ENCODE assay signal across 10 mouse cellular contexts in genomic region chr5:115312816-115313667, GRCm38 (mm10). TPM values are rescaled to one million over a fixed set of nuclear protein-coding genes. Genes with fewer than 3 reads are reported as not detected.
DNase-seq lines count a peak whose midpoint lies in the region; ATAC-seq lines count a peak whose summit lies in the region.
"Had no signal": no experiment of that assay in that cellular context is flagged by ENCODE, and none has a peak within 500 bp of the region (broad histone marks: within the 10 kb centered on the region; RNA-seq: fewer than 3 reads in every experiment).

No protein-coding gene starts in this region.

- H3K27me3 ChIP-seq in lung, embryonic 15.5 days, result no peaks in the 10 kb centered on the region
- no peaks in the 10 kb centered on the region for H3K27me3 ChIP-seq in embryonic facial prominence, embryonic 10.5 days (replicated peaks; ENCODE audit: low read depth, poor library complexity, severe bottlenecking)
- no peaks in the 10 kb centered on the region for H3K27me3 ChIP-seq in limb, embryonic 13.5 days
- H3K27me3 ChIP-seq in stomach, embryonic 15.5 days (replicated peaks), result no peaks in the 10 kb centered on the region
- H3K27me3 ChIP-seq: hindbrain, embryonic 15.5 days had no signal

- DNase-seq in lung, postnatal 4 days, result no peak
- no peak for DNase-seq in embryonic facial prominence, embryonic 10.5 days (ENCODE audit: low spot score)
- DNase-seq in right cerebral cortex, postnatal 14 days, result no peak
- DNase-seq in gastrocnemius, postnatal 14 days, result no peak
- DNase-seq: cerebellum, postnatal 36 days had no signal

- H3K9ac ChIP-seq in lung, embryonic 15.5 days, result no peak overlapping the region
- peak overlapping the region; percentile 10; the same call in 1 of the 2 replicates for H3K9ac ChIP-seq in limb, embryonic 13.5 days
- H3K9ac ChIP-seq in stomach, embryonic 15.5 days, result no peak overlapping the region
- H3K9ac ChIP-seq: hindbrain, embryonic 15.5 days had no signal

- peaks cover 33% of the 10 kb centered on the region for H3K4me1 ChIP-seq in lung, embryonic 15.5 days
- H3K4me1 ChIP-seq in embryonic facial prominence, embryonic 10.5 days, result peaks cover 28% of the 10 kb centered on the region
- H3K4me1 ChIP-seq in limb, embryonic 13.5 days, result peaks cover 31% of the 10 kb centered on the region
- peaks cover 16% of the 10 kb centered on the region for H3K4me1 ChIP-seq in stomach, embryonic 15.5 days

- intact Hi-C loops in gastrocnemius, postnatal 14 days (cut with DNase I; ENCODE audit: low total_unique reads), result no loop called here

- no peak overlapping the region for H3K4me2 ChIP-seq in lung, embryonic 15.5 days
- no peak overlapping the region for H3K4me2 ChIP-seq in limb, embryonic 13.5 days (replicated peaks)
- no peak overlapping the region for H3K4me2 ChIP-seq in stomach, embryonic 15.5 days
- H3K4me2 ChIP-seq: hindbrain, embryonic 15.5 days had no signal

- ATAC-seq in lung, embryonic 15.5 days (ENCODE audit: borderline replicate concordance, extremely low read depth, low FRiP score, low TSS enrichment), result peak; percentile 36; the same call in 1 of the 2 replicates
- no peak for ATAC-seq in limb, embryonic 13.5 days (ENCODE audit: low FRiP score, low read depth)
- ATAC-seq in stomach, embryonic 15.5 days (ENCODE audit: insufficient read depth, low FRiP score, low read depth), result 0 out of 2 replicates have a peak, but pooled peaks have one; percentile 45

- no peak overlapping the region for H3K27ac ChIP-seq in lung, embryonic 15.5 days
- H3K27ac ChIP-seq in embryonic facial prominence, embryonic 10.5 days (replicated peaks), result peak overlapping the region; percentile 66
- no peak overlapping the region for H3K27ac ChIP-seq in limb, embryonic 13.5 days
- H3K27ac ChIP-seq in stomach, embryonic 15.5 days, result peak overlapping the region; percentile 33; the same call in 1 of the 2 replicates
- H3K27ac ChIP-seq: hindbrain, embryonic 15.5 days; macrophage had no signal

- 48% methylated on average over 10 of the region's 10 CpGs for WGBS in lung, embryonic 15.5 days
- WGBS in embryonic facial prominence, embryonic 10.5 days, result 79% methylated on average over 10 of the region's 10 CpGs
- WGBS in limb, embryonic 13.5 days, result 70% methylated on average over 10 of the region's 10 CpGs
- WGBS in stomach, embryonic 15.5 days, result 58% methylated on average over 10 of the region's 10 CpGs

- H3K4me3 ChIP-seq in lung, embryonic 15.5 days, result no peak overlapping the region
- no peak overlapping the region for H3K4me3 ChIP-seq in embryonic facial prominence, embryonic 10.5 days
- no peak overlapping the region for H3K4me3 ChIP-seq in limb, embryonic 13.5 days
- H3K4me3 ChIP-seq in stomach, embryonic 15.5 days (replicated peaks), result no peak overlapping the region
- H3K4me3 ChIP-seq: hindbrain, embryonic 15.5 days had no signal

- no peaks in the 10 kb centered on the region for H3K36me3 ChIP-seq in lung, embryonic 15.5 days
- no peaks in the 10 kb centered on the region for H3K36me3 ChIP-seq in embryonic facial prominence, embryonic 10.5 days (replicated peaks)
- H3K36me3 ChIP-seq in limb, embryonic 13.5 days, result no peaks in the 10 kb centered on the region
- H3K36me3 ChIP-seq in stomach, embryonic 15.5 days, result no peaks in the 10 kb centered on the region
- H3K36me3 ChIP-seq: hindbrain, embryonic 15.5 days had no signal

- H3K9me3 ChIP-seq in lung, embryonic 15.5 days, result no peaks in the 10 kb centered on the region
- H3K9me3 ChIP-seq in embryonic facial prominence, embryonic 10.5 days, result no peaks in the 10 kb centered on the region
- no peaks in the 10 kb centered on the region for H3K9me3 ChIP-seq in limb, embryonic 13.5 days
- no peaks in the 10 kb centered on the region for H3K9me3 ChIP-seq in stomach, embryonic 15.5 days
- H3K9me3 ChIP-seq: hindbrain, embryonic 15.5 days had no signal

RNA-seq across cellular contexts. Expression of gene Dynll1, which starts 12.2 kb away (rescaled TPM):
- 1,439 and 1,513 TPM in 2 replicates for polyA plus RNA-seq in lung, embryonic 15.5 days (2015; fragmentation: Nextera tagmentation; extraction: Ambion mirVana)
- polyA plus RNA-seq in embryonic facial prominence, embryonic 10.5 days (2016; fragmentation: Nextera tagmentation; extraction: Ambion mirVana), result 1,787 and 1,839 TPM in 2 replicates
- 1,815 and 1,838 TPM in 2 replicates for polyA plus RNA-seq in limb, embryonic 13.5 days (2015; fragmentation: Nextera tagmentation; extraction: Ambion mirVana)
- 1,324 and 1,567 TPM in 2 replicates for polyA plus RNA-seq in stomach, embryonic 15.5 days (2015; fragmentation: Nextera tagmentation; extraction: Ambion mirVana)
- 100 to 1,000 TPM in 1 of 2 experiments, 10 to 100 TPM in 1; 84.8 to 138 TPM for total RNA-seq in gastrocnemius, postnatal 14 days (2021)

RNA-seq across cellular contexts. Expression of gene Srsf9, which starts 13.9 kb away (rescaled TPM):
- polyA plus RNA-seq in lung, embryonic 15.5 days (2015; fragmentation: Nextera tagmentation; extraction: Ambion mirVana), result 262 and 286 TPM in 2 replicates
- polyA plus RNA-seq in embryonic facial prominence, embryonic 10.5 days (2016; fragmentation: Nextera tagmentation; extraction: Ambion mirVana), result 391 and 411 TPM in 2 replicates
- 314 and 331 TPM in 2 replicates for polyA plus RNA-seq in limb, embryonic 13.5 days (2015; fragmentation: Nextera tagmentation; extraction: Ambion mirVana)
- 233 and 262 TPM in 2 replicates for polyA plus RNA-seq in stomach, embryonic 15.5 days (2015; fragmentation: Nextera tagmentation; extraction: Ambion mirVana)
- total RNA-seq in gastrocnemius, postnatal 14 days (2021), result 10 to 100 TPM; 14.5 to 15.9 TPM

RNA-seq across cellular contexts. Expression of gene Gatc, which starts 27.9 kb away (rescaled TPM):
- polyA plus RNA-seq in lung, embryonic 15.5 days (2015; fragmentation: Nextera tagmentation; extraction: Ambion mirVana), result 20.7 and 24.2 TPM in 2 replicates
- 34.8 and 38.0 TPM in 2 replicates for polyA plus RNA-seq in embryonic facial prominence, embryonic 10.5 days (2016; fragmentation: Nextera tagmentation; extraction: Ambion mirVana)
- 25.7 and 28.3 TPM in 2 replicates for polyA plus RNA-seq in limb, embryonic 13.5 days (2015; fragmentation: Nextera tagmentation; extraction: Ambion mirVana)
- 23.0 and 26.6 TPM in 2 replicates for polyA plus RNA-seq in stomach, embryonic 15.5 days (2015; fragmentation: Nextera tagmentation; extraction: Ambion mirVana)
- total RNA-seq in gastrocnemius, postnatal 14 days (2021), result 10 to 100 TPM; 18.8 to 19.7 TPM

RNA-seq across cellular contexts. Expression of gene Triap1, which starts 28.0 kb away (rescaled TPM):
- polyA plus RNA-seq in lung, embryonic 15.5 days (2015; fragmentation: Nextera tagmentation; extraction: Ambion mirVana), result 65.4 and 66.0 TPM in 2 replicates
- polyA plus RNA-seq in embryonic facial prominence, embryonic 10.5 days (2016; fragmentation: Nextera tagmentation; extraction: Ambion mirVana), result 54.2 and 55.7 TPM in 2 replicates
- 58.8 and 62.1 TPM in 2 replicates for polyA plus RNA-seq in limb, embryonic 13.5 days (2015; fragmentation: Nextera tagmentation; extraction: Ambion mirVana)
- 52.0 and 58.1 TPM in 2 replicates for polyA plus RNA-seq in stomach, embryonic 15.5 days (2015; fragmentation: Nextera tagmentation; extraction: Ambion mirVana)
- 10 to 100 TPM; 12.4 to 15.2 TPM for total RNA-seq in gastrocnemius, postnatal 14 days (2021)

RNA-seq across cellular contexts. Expression of gene Coq5, which starts 33.6 kb away (rescaled TPM):
- polyA plus RNA-seq in lung, embryonic 15.5 days (2015; fragmentation: Nextera tagmentation; extraction: Ambion mirVana), result 37.6 and 40.4 TPM in 2 replicates
- 52.2 and 55.9 TPM in 2 replicates for polyA plus RNA-seq in embryonic facial prominence, embryonic 10.5 days (2016; fragmentation: Nextera tagmentation; extraction: Ambion mirVana)
- 41.8 and 43.6 TPM in 2 replicates for polyA plus RNA-seq in limb, embryonic 13.5 days (2015; fragmentation: Nextera tagmentation; extraction: Ambion mirVana)
- polyA plus RNA-seq in stomach, embryonic 15.5 days (2015; fragmentation: Nextera tagmentation; extraction: Ambion mirVana), result 46.5 and 47.9 TPM in 2 replicates
- 100 to 1,000 TPM in 1 of 2 experiments, 10 to 100 TPM in 1; 84.0 to 101 TPM for total RNA-seq in gastrocnemius, postnatal 14 days (2021)

Comparison
In these comparisons a context has a peak if more than half of its experiments do, and no peak if none do; other contexts are left out.
1. H3K27ac ChIP-seq: peak in embryonic facial prominence, embryonic 10.5 days (single experiment) and stomach, embryonic 15.5 days (single experiment); none in lung, embryonic 15.5 days (single experiment) and limb, embryonic 13.5 days (single experiment).